19 mouse cellular contexts compared by ENCODE assay signal in the genomic region with DNA sequence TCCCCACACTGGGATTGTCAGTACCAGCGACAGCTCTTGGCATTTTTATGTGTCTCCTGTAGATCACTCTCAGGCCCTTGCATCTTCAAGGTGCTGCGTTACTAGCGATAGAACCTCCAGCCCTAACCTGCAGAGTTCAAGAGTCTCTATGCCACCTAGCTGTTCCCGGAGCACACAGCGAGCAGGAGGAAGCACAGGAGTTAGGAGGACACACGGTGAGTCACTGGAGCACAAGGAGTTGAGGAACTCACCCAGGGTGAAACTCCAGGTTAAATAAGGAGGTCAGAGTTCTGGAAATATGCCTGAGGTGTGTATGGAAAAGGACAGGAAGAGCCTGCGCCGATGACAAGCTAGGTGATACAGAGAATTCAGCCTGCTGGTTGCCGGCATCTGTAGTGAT. TPM values are rescaled to one million over a fixed set of nuclear protein-coding genes. Genes with fewer than 3 reads are reported as not detected.
DNase-seq lines count a peak whose midpoint lies in the region; ATAC-seq and TF ChIP-seq lines count a peak whose summit lies in the region.
"Had no signal": no experiment of that assay in that cellular context is flagged by ENCODE, and none has a peak within 500 bp of the region (broad histone marks: within the 10 kb centered on the region; RNA-seq: fewer than 3 reads in every experiment).

No protein-coding gene starts in this region.

- no peak overlapping the region for H3K4me2 ChIP-seq in heart, embryonic 16.5 days (ENCODE audit: low read depth, low read length)
- no peak overlapping the region for H3K4me2 ChIP-seq in lung, embryonic 15.5 days
- no peak overlapping the region for H3K4me2 ChIP-seq in kidney, embryonic 16.5 days (replicated peaks; ENCODE audit: low read depth, low read length)
- H3K4me2 ChIP-seq in stomach, postnatal 0 days (replicated peaks; ENCODE audit: low read depth): peak overlapping the region; percentile 17; the same call in 1 of the 2 replicates
- H3K4me2 ChIP-seq in forebrain, embryonic 15.5 days (replicated peaks): no peak overlapping the region
- H3K4me2 ChIP-seq: heart, embryonic 12.5 days; midbrain, embryonic 12.5 days had no signal

- intact Hi-C loops in heart, postnatal 25 days (cut with DNase I): no loop called here

- no peak for ATAC-seq in heart, embryonic 16.5 days (replicated peaks; ENCODE audit: extremely low read depth, insufficient read depth, low FRiP score)
- ATAC-seq in lung, embryonic 15.5 days (ENCODE audit: borderline replicate concordance, extremely low read depth, low FRiP score, low TSS enrichment): no peak
- no peak for ATAC-seq in kidney, embryonic 16.5 days (ENCODE audit: low FRiP score, low TSS enrichment)
- ATAC-seq in stomach, postnatal 0 days (ENCODE audit: low FRiP score, low TSS enrichment): peak; percentile 77
- ATAC-seq in forebrain, embryonic 15.5 days (replicated peaks): no peak
- ATAC-seq: hindbrain, embryonic 16.5 days had no signal

- peaks cover 21% of the 10 kb centered on the region for H3K4me1 ChIP-seq in heart, embryonic 16.5 days (ENCODE audit: control insufficient read depth, insufficient read depth, low read length)
- H3K4me1 ChIP-seq in lung, embryonic 15.5 days: peaks cover 63% of the 10 kb centered on the region
- H3K4me1 ChIP-seq in kidney, embryonic 16.5 days (ENCODE audit: insufficient read depth, low read length): peaks cover 83% of the 10 kb centered on the region
- H3K4me1 ChIP-seq in stomach, postnatal 0 days (replicated peaks; ENCODE audit: control insufficient read depth, insufficient read depth): peaks cover 9% of the 10 kb centered on the region
- peaks cover 13% of the 10 kb centered on the region for H3K4me1 ChIP-seq in forebrain, embryonic 15.5 days

- H3K9me3 ChIP-seq in heart, embryonic 16.5 days (replicated peaks; ENCODE audit: control insufficient read depth, low read length): no peaks in the 10 kb centered on the region
- H3K9me3 ChIP-seq in lung, embryonic 15.5 days: no peaks in the 10 kb centered on the region
- H3K9me3 ChIP-seq in kidney, embryonic 16.5 days (ENCODE audit: low read length): peaks cover 8% of the 10 kb centered on the region
- H3K9me3 ChIP-seq in stomach, postnatal 0 days (ENCODE audit: control insufficient read depth, low read length): no peaks in the 10 kb centered on the region
- H3K9me3 ChIP-seq in forebrain, embryonic 15.5 days: no peaks in the 10 kb centered on the region

- no peaks in the 10 kb centered on the region for H3K27me3 ChIP-seq in heart, embryonic 16.5 days (ENCODE audit: control insufficient read depth, insufficient read depth, low read length)
- H3K27me3 ChIP-seq in lung, embryonic 15.5 days: no peaks in the 10 kb centered on the region
- no peaks in the 10 kb centered on the region for H3K27me3 ChIP-seq in kidney, embryonic 16.5 days (ENCODE audit: insufficient read depth, low read length)
- no peaks in the 10 kb centered on the region for H3K27me3 ChIP-seq in stomach, postnatal 0 days (ENCODE audit: control insufficient read depth, insufficient read depth, low read length)
- no peaks in the 10 kb centered on the region for H3K27me3 ChIP-seq in forebrain, embryonic 15.5 days
- H3K27me3 ChIP-seq: heart, embryonic 12.5 days had no signal

- peak; percentile 50 for TF ChIP-seq CTCF in stomach, postnatal 0 days (IDR thresholded peaks at IDR 0.05; ENCODE audit: low read depth)

- DNase-seq in heart, postnatal 25 days (ENCODE audit: low spot score): no peak
- DNase-seq in lung, adult 18-20 months: no peak
- DNase-seq in stomach, postnatal 0 days (ENCODE audit: low spot score): peak; percentile 31
- no peak for DNase-seq in MN1 (ENCODE audit: low spot score)
- DNase-seq: adrenal gland, postnatal 36 days; cerebellum, adult 11-12 months; cerebellum, postnatal 14 days; heart, postnatal 36 days; right cerebral cortex, adult 18-20 months; thymus, adult 18-20 months; thymus, postnatal 4 days had no signal

- no peak overlapping the region for H3K4me3 ChIP-seq in heart, embryonic 16.5 days (ENCODE audit: low read length)
- no peak overlapping the region for H3K4me3 ChIP-seq in lung, embryonic 15.5 days
- H3K4me3 ChIP-seq in kidney, embryonic 16.5 days (ENCODE audit: low read length): no peak overlapping the region
- H3K4me3 ChIP-seq in stomach, postnatal 0 days (ENCODE audit: low read depth, low read length): no peak overlapping the region
- no peak overlapping the region for H3K4me3 ChIP-seq in forebrain, embryonic 15.5 days
- H3K4me3 ChIP-seq: heart, embryonic 12.5 days; midbrain, embryonic 12.5 days had no signal

- TF ChIP-seq EP300 in stomach, postnatal 0 days (optimal IDR thresholded peaks at IDR 0.05): no peak

- H3K36me3 ChIP-seq in heart, embryonic 16.5 days (ENCODE audit: control insufficient read depth, insufficient read depth): no peaks in the 10 kb centered on the region
- no peaks in the 10 kb centered on the region for H3K36me3 ChIP-seq in lung, embryonic 15.5 days
- H3K36me3 ChIP-seq in kidney, embryonic 16.5 days (ENCODE audit: insufficient read depth, low read length): peaks cover 7% of the 10 kb centered on the region; the same call in 1 of the 2 replicates
- no peaks in the 10 kb centered on the region for H3K36me3 ChIP-seq in stomach, postnatal 0 days (ENCODE audit: control insufficient read depth, insufficient read depth, low read length)
- no peaks in the 10 kb centered on the region for H3K36me3 ChIP-seq in forebrain, embryonic 15.5 days
- H3K36me3 ChIP-seq: G1E; heart, embryonic 12.5 days; midbrain, embryonic 12.5 days had no signal

- WGBS in heart, embryonic 16.5 days: 70% methylated on average over 9 of the region's 9 CpGs
- WGBS in lung, embryonic 15.5 days: 67% methylated on average over 9 of the region's 9 CpGs
- WGBS in kidney, embryonic 16.5 days: 49% methylated on average over 9 of the region's 9 CpGs
- 53% methylated on average over 9 of the region's 9 CpGs for WGBS in stomach, postnatal 0 days
- WGBS in forebrain, embryonic 15.5 days: 84% methylated on average over 9 of the region's 9 CpGs

- peak overlapping the region; percentile 10; the same call in 1 of the 2 replicates for H3K27ac ChIP-seq in heart, embryonic 16.5 days (ENCODE audit: low read length)
- H3K27ac ChIP-seq in lung, embryonic 15.5 days: peak overlapping the region; percentile 44
- H3K27ac ChIP-seq in kidney, embryonic 16.5 days (ENCODE audit: low read length): peak overlapping the region; percentile 61
- H3K27ac ChIP-seq in stomach, postnatal 0 days (replicated peaks): peak overlapping the region; percentile 70
- H3K27ac ChIP-seq in forebrain, embryonic 15.5 days (replicated peaks): no peak overlapping the region
- H3K27ac ChIP-seq: midbrain, embryonic 12.5 days had no signal

- H3K9ac ChIP-seq in heart, embryonic 16.5 days (ENCODE audit: low read length): no peak overlapping the region
- H3K9ac ChIP-seq in lung, embryonic 15.5 days: no peak overlapping the region
- H3K9ac ChIP-seq in kidney, embryonic 16.5 days (replicated peaks; ENCODE audit: low read length): no peak overlapping the region
- no peak overlapping the region for H3K9ac ChIP-seq in stomach, postnatal 0 days (ENCODE audit: low read length)
- no peak overlapping the region for H3K9ac ChIP-seq in forebrain, embryonic 15.5 days (replicated peaks)
- H3K9ac ChIP-seq: heart, embryonic 12.5 days; midbrain, embryonic 12.5 days had no signal

RNA-seq across cellular contexts. Expression of gene Rin2, which starts 5.7 kb away (rescaled TPM):
- 18.7 and 21.4 TPM in 2 replicates for polyA plus RNA-seq in heart, embryonic 16.5 days (2015; fragmentation: Nextera tagmentation; extraction: Ambion mirVana)
- 10 to 100 TPM; 20.5 to 25.9 TPM for total RNA-seq in heart, postnatal 25 days (2021)
- 28.4 and 28.9 TPM in 2 replicates for polyA plus RNA-seq in lung, embryonic 15.5 days (2015; fragmentation: Nextera tagmentation; extraction: Ambion mirVana)
- 32.5 and 37.7 TPM in 2 replicates for polyA plus RNA-seq in kidney, embryonic 16.5 days (2015; fragmentation: Nextera tagmentation; extraction: Ambion mirVana)
- 19.6 and 22.2 TPM in 2 replicates for polyA plus RNA-seq in stomach, postnatal 0 days (2015; fragmentation: Nextera tagmentation; extraction: Ambion mirVana)
- 8.5 and 12.4 TPM in 2 replicates for polyA plus RNA-seq in forebrain, embryonic 15.5 days (2015; fragmentation: Nextera tagmentation; extraction: Ambion mirVana)
- polyA plus RNA-seq: G1E had no signal
